Mouse (Mus musculus): Measurements from ENCODE around the gene Zfp609.
"Not testable (repeated sequence)": the region's sequence is repeated elsewhere in the genome, so short reads cannot be mapped to it uniquely, and the experiment has no call there.

Zfp609 gene

GRCm38 (mm10) chr9:65703241-65703640 is 124.1 kb downstream of the Zfp609 start:
- DNase-seq = no peak

- DNase-seq = no peak
Observed at GRCm38 (mm10) chr9:65702286-65702685, 125.1 kb downstream of the Zfp609 start.

DNA sequence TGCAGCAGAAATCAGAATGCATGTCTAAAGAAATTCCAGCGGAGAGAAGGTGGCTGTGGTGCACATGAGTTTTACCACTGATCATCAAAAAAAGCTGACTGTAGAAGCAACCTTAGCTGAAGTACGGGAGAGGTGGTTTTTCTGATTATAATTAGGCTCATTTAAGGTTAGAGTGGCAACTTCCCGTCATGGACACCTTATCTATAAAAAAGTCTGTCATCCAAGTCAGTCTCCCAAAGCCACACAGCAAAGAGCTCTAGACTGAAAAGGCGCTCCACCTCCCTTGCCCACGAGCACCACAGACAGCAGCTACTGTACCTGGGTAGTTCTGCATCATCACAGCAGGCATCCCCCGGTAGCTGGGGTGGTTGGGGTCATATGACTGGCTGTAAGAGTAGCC is 126.9 kb downstream of the Zfp609 start:
- no peak for DNase-seq

- DNase-seq = no peak
Observed at GRCm38 (mm10) chr9:65697992-65698391, 129.4 kb downstream of the Zfp609 start.

GRCm38 (mm10) chr9:65697356-65697755 is 130.0 kb downstream of the Zfp609 start:
- DNase-seq = no peak

- DNase-seq = peak; percentile 76
Observed at GRCm38 (mm10) chr9:65696337-65696736, 131.0 kb downstream of the Zfp609 start.

GRCm38 (mm10) chr9:65695646-65696045 is 131.7 kb downstream of the Zfp609 start:
- DNase-seq = peak; percentile 53

DNA sequence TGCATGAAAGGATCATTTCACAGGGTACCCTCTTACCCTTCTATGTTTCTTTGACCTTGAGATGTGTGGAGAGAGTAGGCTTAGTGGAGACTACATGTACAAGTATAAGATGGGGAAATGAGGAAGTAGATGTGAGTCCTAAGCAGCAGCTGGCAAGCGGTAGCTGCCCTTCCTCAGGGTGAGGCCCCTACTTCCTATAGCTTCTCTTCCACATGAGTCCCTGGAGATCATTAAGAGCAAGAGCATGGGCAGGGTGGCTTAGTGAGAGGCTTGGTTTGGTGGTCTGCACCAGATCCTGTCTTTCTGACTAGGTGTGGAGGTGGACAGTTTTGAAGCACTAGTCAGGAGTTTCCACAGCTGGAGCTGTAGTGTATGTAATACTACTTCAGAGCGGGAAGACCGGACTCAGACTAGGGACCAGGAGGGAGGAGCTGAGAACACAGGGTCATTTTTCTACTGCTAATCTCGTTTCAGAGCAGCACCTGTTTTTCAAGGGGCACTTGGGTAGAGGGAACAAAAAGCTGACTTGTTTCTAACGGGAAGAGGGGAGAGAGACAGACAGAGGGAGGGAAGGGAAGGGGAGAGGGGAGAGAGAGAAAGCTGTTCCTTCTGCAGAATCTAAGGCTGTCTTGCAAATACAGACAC is 134.3 kb downstream of the Zfp609 start:
- DNase-seq = peak; percentile 11

DNA sequence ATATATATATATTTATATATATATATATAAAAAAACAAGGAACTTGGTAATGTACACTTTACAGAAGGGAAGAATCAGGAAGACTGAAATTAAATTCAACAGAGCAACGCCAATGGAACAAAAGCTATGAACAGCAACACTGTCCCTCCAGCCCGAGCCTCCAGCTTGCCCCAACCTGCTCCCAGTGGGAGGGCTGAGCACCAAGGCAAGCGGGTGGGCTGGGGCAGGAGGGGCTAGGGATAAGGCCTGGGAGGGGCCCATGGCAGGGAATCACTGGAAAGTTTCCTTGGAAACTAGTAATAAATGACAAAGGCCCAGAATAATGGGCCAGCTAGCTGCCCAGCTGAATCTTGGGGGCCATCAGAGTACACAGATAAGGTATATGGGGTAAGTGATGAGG is 134.9 kb downstream of the Zfp609 start:
- DNase-seq = no peak

GRCm38 (mm10) chr9:65689869-65690268 is 137.5 kb downstream of the Zfp609 start:
- not testable (repeated sequence) for DNase-seq

- DNase-seq = no peak
Observed at GRCm38 (mm10) chr9:65684704-65685103, 142.7 kb downstream of the Zfp609 start.

DNA sequence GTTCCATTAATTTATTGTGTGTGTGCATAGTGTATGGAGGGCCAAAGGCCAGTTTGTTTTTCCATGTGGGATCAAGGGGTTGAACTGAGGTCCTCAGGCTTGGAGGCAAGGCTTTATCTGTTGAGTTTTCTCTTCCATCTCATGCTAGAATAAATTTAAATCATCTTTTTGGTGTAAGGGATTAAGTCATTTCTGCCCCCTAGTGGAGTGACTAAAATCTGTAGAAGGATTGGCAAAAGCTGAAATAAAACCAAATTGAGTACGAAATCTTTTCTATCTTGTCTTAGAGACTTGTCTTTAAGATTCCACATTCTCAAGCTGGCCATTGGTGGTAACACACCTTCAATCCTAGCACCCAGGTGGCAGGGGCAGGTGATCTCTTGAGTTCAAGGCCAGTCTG is 144.4 kb downstream of the Zfp609 start:
- peak; percentile 51 for DNase-seq

DNA sequence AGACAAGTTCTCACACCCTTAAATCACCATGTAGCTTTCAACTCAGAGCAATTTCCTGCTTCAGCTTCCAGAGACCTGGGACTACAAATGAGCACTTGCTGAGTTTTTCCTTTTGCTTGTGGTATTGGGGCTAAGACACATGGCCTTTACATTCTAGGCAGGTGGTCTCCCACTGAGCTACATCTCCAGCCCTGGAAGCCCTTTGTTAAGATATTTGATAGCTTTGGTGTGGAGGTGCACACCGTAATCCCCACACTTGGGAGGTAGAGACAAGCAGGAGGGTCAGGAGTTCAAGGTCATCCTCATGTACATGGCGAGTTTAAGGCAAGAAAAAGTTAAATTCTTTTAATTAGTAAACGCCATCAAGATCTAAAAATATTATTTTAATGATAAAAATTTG is 145.2 kb downstream of the Zfp609 start:
- DNase-seq = no peak

- DNase-seq = no peak
Observed at GRCm38 (mm10) chr9:65681634-65681940, 145.8 kb downstream of the Zfp609 start.

GRCm38 (mm10) chr9:65680938-65681633 is 146.3 kb downstream of the Zfp609 start:
- DNase-seq = no peak

- DNase-seq = no peak
Observed at GRCm38 (mm10) chr9:65679181-65679761, 148.1 kb downstream of the Zfp609 start.

GRCm38 (mm10) chr9:65677119-65677462 is 150.3 kb downstream of the Zfp609 start:
- no peak for DNase-seq

GRCm38 (mm10) chr9:65676358-65677118 is 150.8 kb downstream of the Zfp609 start:
- peak; percentile 98 for DNase-seq

GRCm38 (mm10) chr9:65675461-65676357 is 151.7 kb downstream of the Zfp609 start:
- no peak for DNase-seq

DNA sequence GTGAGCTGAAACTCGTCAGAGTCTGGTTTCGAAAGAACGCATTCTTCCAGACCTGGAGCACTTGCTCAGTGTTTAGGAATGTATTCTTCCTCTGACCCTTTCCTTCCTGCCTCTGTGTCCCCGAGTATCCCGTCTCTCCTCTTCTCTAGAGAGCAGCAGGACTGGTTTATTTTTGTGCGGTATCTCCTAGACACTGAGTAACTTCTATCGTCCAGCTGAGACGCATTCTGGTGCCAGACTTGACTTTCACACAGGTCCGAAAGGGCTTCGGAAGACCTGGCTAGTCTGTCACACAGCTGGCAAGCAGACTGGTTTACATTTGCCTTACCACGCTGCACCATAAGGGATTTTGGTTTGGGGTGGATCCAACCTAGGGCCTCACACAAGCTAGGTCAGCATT is 154.4 kb downstream of the Zfp609 start:
- no peak for DNase-seq

DNA sequence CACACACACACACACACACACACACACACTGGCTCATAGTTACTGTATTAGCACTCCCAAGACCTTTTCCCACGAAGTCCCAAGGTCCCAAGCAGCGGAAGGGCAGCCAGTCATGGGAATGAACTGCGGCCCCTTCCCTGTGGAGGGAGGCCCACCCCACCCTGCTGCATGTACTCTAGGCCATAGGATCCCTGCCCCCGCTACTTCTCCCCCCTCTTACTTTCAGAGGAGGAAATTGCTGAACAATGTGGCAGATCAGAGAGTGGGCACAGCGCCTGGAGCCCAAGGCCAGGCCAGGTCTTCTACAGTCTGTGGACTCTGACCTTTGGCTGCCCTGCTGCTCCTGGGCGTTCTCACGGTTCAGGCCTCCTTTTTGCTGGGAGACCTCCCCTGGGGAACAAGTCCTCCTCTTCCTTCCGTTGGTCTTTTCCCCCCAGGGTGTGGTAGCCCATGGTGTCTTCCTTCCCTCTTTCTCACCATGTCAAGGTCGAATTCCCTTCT is 155.9 kb downstream of the Zfp609 start:
- DNase-seq = no peak

GRCm38 (mm10) chr9:65667701-65668100 is 159.7 kb downstream of the Zfp609 start, which contains the start of gene Oaz2:
Gene Oaz2, plus strand, starts transcription at chr9:65668001.
- no peak for DNase-seq

Data from retina, postnatal 1 day (tissue).